Mouse (Mus musculus): Measurements from ENCODE around the gene Adgrl1.

DNA sequence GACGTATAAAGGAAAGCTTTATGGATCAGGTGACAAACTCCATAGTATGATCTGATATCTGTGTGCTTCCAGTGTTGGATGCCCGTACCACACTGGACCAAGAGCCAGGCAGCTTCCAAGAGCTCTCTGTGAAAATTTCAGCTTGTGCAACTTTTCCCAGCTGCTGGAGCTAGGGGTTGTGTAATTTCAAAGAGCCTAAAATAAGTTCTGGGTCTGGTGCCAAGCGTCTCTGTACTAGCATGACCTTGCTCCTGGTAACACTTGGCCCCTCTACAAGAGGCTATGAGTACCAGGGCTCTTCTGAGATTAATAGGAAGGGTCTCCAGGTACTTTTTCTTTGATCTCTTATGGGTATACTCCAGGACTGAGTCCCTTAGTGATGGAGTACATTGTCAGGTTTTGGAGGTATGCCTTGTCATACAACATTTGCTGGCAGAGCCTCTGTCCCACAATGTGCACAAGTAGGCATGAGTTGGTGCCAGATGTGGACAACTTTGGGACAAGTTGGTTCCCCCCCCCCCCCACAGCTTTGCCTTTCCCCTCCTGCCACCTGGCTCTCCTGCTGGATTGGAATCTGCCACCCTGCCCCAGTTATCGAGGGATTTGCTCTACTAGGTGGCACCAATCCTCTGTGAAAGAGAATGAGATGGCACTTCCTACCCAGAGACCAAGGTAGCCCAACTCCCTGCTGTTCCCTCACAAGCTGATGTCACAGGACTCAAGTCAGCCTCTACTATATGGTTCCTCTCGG, 64.3 kb downstream of the Adgrl1 start:
- TF ChIP-seq POLR2A (IDR thresholded peaks at IDR 0.05; ENCODE audit: borderline replicate concordance, extremely low read depth, low read depth, low read length) = no peak
- no peak for TF ChIP-seq CTCF (IDR thresholded peaks at IDR 0.05; ENCODE audit: insufficient read depth, low read length)
